Mouse (Mus musculus) MEL (cell line): ENCODE measurements around the gene Hfe2. TPM values are rescaled to one million over a fixed set of nuclear protein-coding genes. Genes with fewer than 3 reads are reported as not detected.

Experiments used
- DNase-seq: peaks from one replicate; pipeline ENCODE4 v3.0.0; 2011; ENCODE audit warnings: low read depth, low spot score
- H3K27ac ChIP-seq: 2 replicates; pipeline ENCODE4 v1.5.1; 2012; ENCODE audit warnings: low read depth, mild to moderate bottlenecking, control low read depth, low read length, moderate library complexity; ENCODE audit not compliant: control insufficient read depth
- H3K27me3 ChIP-seq, 2 experiments: fragments of 150-350 bp in 1 of 2; sonication (generic) in 1 of 2; 2 replicates each; pipeline ENCODE4 v1.6.1; 2012; ENCODE audit warnings: low read length in 2 of 2, mild to moderate bottlenecking in 2 of 2, improper control_type of control experiment in 1 of 2, moderate library complexity in 1 of 2; ENCODE audit not compliant: insufficient read depth in 2 of 2, control insufficient read depth in 1 of 2
- H3K36me3 ChIP-seq, 2 experiments: 2 replicates each; pipeline ENCODE4 v1.6.1; 2012 to 2014; ENCODE audit warnings: low read length in 2 of 2, improper control_type of control experiment in 1 of 2, inconsistent platforms in 1 of 2, mild to moderate bottlenecking in 1 of 2; ENCODE audit not compliant: insufficient read depth in 2 of 2, control insufficient read depth in 1 of 2
- H3K4me1 ChIP-seq, 2 experiments: fragments of 150-350 bp in 1 of 2; sonication (generic) in 1 of 2; 2 replicates each; pipeline ENCODE4 v1.6.1; 2012; ENCODE audit warnings: low read length in 2 of 2, improper control_type of control experiment in 1 of 2, mild to moderate bottlenecking in 1 of 2; ENCODE audit not compliant: insufficient read depth in 2 of 2, control insufficient read depth in 1 of 2
- H3K4me3 ChIP-seq, 2 experiments: fragments of 150-350 bp in 1 of 2; sonication (generic) in 1 of 2; 2 replicates each; pipeline ENCODE4 v1.5.1; 2012; ENCODE audit warnings: low read depth in 2 of 2, low read length in 2 of 2, mild to moderate bottlenecking in 2 of 2, moderate library complexity in 2 of 2, control low read depth in 1 of 2, improper control_type of control experiment in 1 of 2; ENCODE audit not compliant: control insufficient read depth in 1 of 2, insufficient read depth in 1 of 2
- H3K79me2 ChIP-seq: 2 replicates; pipeline ENCODE4 v1.6.1; 2012; ENCODE audit warnings: mild to moderate bottlenecking, low read length, moderate library complexity; ENCODE audit not compliant: control insufficient read depth, poor library complexity, insufficient read depth
- H3K9ac ChIP-seq: 2 replicates; pipeline ENCODE4 v1.6.1; 2012; ENCODE audit warnings: low read depth, mild to moderate bottlenecking, control low read depth, low read length, moderate library complexity; ENCODE audit not compliant: control insufficient read depth, poor library complexity, severe bottlenecking
- H3K9me3 ChIP-seq: fragments of 150-350 bp; sonication (generic); replicated peaks from 2 replicates; pipeline ENCODE4 v1.6.1; 2012; ENCODE audit warnings: mild to moderate bottlenecking, low read length, improper control_type of control experiment, moderate library complexity; ENCODE audit not compliant: insufficient read depth
- CHD1 ChIP-seq: IDR thresholded peaks from 2 replicates; pipeline ENCODE4 v1.6.1; 2012; ENCODE audit warnings: low read depth, mild to moderate bottlenecking, inconsistent platforms, low read length, improper control_type of control experiment
- CTCF ChIP-seq, 3 experiments: IDR thresholded peaks in 2 of 3; conservative IDR thresholded peaks in 1 of 3; 2 replicates each; pipeline ENCODE4 v1.5.1; 2011 to 2012; ENCODE audit warnings: low read length in 3 of 3, low read depth in 2 of 3, mild to moderate bottlenecking in 2 of 3, improper control_type of control experiment in 1 of 3, inconsistent platforms in 1 of 3, mixed read lengths in 1 of 3, moderate library complexity in 1 of 3; ENCODE audit not compliant: control insufficient read depth in 1 of 3, insufficient read depth in 1 of 3, poor library complexity in 1 of 3, severe bottlenecking in 1 of 3
- E2F4 ChIP-seq: IDR thresholded peaks from 2 replicates; pipeline ENCODE4 v1.6.1; 2011; ENCODE audit warnings: low read depth, low read length, improper control_type of control experiment, borderline replicate concordance
- ELF1 ChIP-seq: IDR thresholded peaks from 2 replicates; pipeline ENCODE4 v1.6.1; 2014; ENCODE audit warnings: low read depth, mild to moderate bottlenecking, inconsistent platforms, low read length, improper control_type of control experiment, moderate library complexity
- HCFC1 ChIP-seq: IDR thresholded peaks from 2 replicates; pipeline ENCODE4 v1.6.1; 2012; ENCODE audit warnings: low read depth, mild to moderate bottlenecking, inconsistent platforms, low read length, improper control_type of control experiment, moderate library complexity
- JUND ChIP-seq: IDR thresholded peaks from 2 replicates; pipeline ENCODE4 v1.6.1; 2011; ENCODE audit warnings: low read depth, mild to moderate bottlenecking, improper control_type of control experiment, low read length
- KAT2A ChIP-seq: conservative IDR thresholded peaks from 2 replicates; pipeline ENCODE4 v1.6.1; 2012; ENCODE audit warnings: low read depth, low read length, improper control_type of control experiment, inconsistent platforms
- MAFK ChIP-seq: IDR thresholded peaks from 2 replicates; pipeline ENCODE4 v1.6.1; 2011; ENCODE audit warnings: low read depth, mild to moderate bottlenecking, low read length, improper control_type of control experiment, borderline replicate concordance
- MAX ChIP-seq: IDR thresholded peaks from 2 replicates; pipeline ENCODE4 v1.6.1; 2011; ENCODE audit warnings: low read length, improper control_type of control experiment
- MEF2A ChIP-seq: IDR thresholded peaks from 2 replicates; pipeline ENCODE4 v1.6.1; 2014; ENCODE audit warnings: low read depth, mild to moderate bottlenecking, inconsistent platforms, low read length, improper control_type of control experiment; ENCODE audit not compliant: poor library complexity, insufficient replicate concordance, severe bottlenecking; ENCODE audit errors: extremely low read depth
- MXI1 ChIP-seq: IDR thresholded peaks from 2 replicates; pipeline ENCODE4 v1.6.1; 2011; ENCODE audit warnings: mild to moderate bottlenecking, low read depth, low read length, improper control_type of control experiment
- NRF1 ChIP-seq: IDR thresholded peaks from 2 replicates; pipeline ENCODE4 v1.6.1; 2014; ENCODE audit warnings: low read depth, mild to moderate bottlenecking, inconsistent platforms, low read length, improper control_type of control experiment, moderate library complexity; ENCODE audit not compliant: poor library complexity, insufficient read depth, severe bottlenecking
- POLR2A ChIP-seq, 2 experiments: IDR thresholded peaks; 2 replicates each; pipeline ENCODE4 v1.6.1; 2011 to 2012; ENCODE audit warnings: low read length in 2 of 2, mild to moderate bottlenecking in 2 of 2, control low read depth in 1 of 2, improper control_type of control experiment in 1 of 2, low read depth in 1 of 2, moderate library complexity in 1 of 2; ENCODE audit not compliant: control insufficient read depth in 1 of 2, insufficient read depth in 1 of 2, poor library complexity in 1 of 2
- RAD21 ChIP-seq: IDR thresholded peaks from 2 replicates; pipeline ENCODE4 v1.6.1; 2011; ENCODE audit warnings: mild to moderate bottlenecking, low read depth, low read length, improper control_type of control experiment
- SIN3A ChIP-seq: IDR thresholded peaks from 2 replicates; pipeline ENCODE4 v1.6.1; 2012; ENCODE audit warnings: low read length, improper control_type of control experiment, inconsistent platforms
- SMC3 ChIP-seq: IDR thresholded peaks from 2 replicates; pipeline ENCODE4 v1.6.1; 2011; ENCODE audit warnings: low read depth, low read length, improper control_type of control experiment
- TAL1 ChIP-seq: IDR thresholded peaks from 2 replicates; pipeline ENCODE4 v1.6.1; 2012; ENCODE audit warnings: mild to moderate bottlenecking, inconsistent platforms, low read length, moderate library complexity, mixed read lengths
- TBP ChIP-seq: IDR thresholded peaks from 2 replicates; pipeline ENCODE4 v1.8.0; 2011; ENCODE audit warnings: low read depth, low read length, improper control_type of control experiment
- USF2 ChIP-seq, 2 experiments: IDR thresholded peaks; 2 replicates each; pipeline ENCODE4 v1.6.1; 2011 to 2012; ENCODE audit warnings: improper control_type of control experiment in 2 of 2, low read length in 2 of 2, borderline replicate concordance in 1 of 2, inconsistent platforms in 1 of 2, low read depth in 1 of 2, mild to moderate bottlenecking in 1 of 2; ENCODE audit not compliant: insufficient read depth in 1 of 2
- ZC3H11A ChIP-seq: IDR thresholded peaks from 2 replicates; pipeline ENCODE4 v1.6.1; 2012; ENCODE audit warnings: low read depth, mild to moderate bottlenecking, inconsistent platforms, low read length, improper control_type of control experiment
- ZMIZ1 ChIP-seq: IDR thresholded peaks from 2 replicates; pipeline ENCODE4 v1.6.1; 2012; ENCODE audit warnings: low read depth, mild to moderate bottlenecking, inconsistent platforms, low read length, improper control_type of control experiment, moderate library complexity
- polyA plus RNA-seq, 2 experiments: library from polyadenylated mRNA; stranded (reverse) in 1 of 2; unstranded in 1 of 2; fragments of >175 nt in 1 of 2; fragments of >200 nt in 1 of 2; gene quantifications; 2 replicates each; pipeline versions ENCODE4 v1.2.1 to v1.2.4; 2012; ENCODE audit warnings: low replicate concordance in 2 of 2, low read depth in 1 of 2; ENCODE audit not compliant: insufficient read length in 2 of 2, insufficient read depth in 1 of 2, missing spikeins in 1 of 2
- total RNA-seq: library from RNA; depleted of rRNA; stranded (reverse); fragments of 300-350 nt; gene quantifications from 2 replicates; pipeline ENCODE4 v1.2.3, GENCODE M21; 2012

Gene Hfe2
- total and polyA plus RNA-seq, 3 experiments = not detected

- Histone ChIP-seq H3K4me3 (no peak overlapping the region), H3K4me1 (peaks cover 20 to 34% of the 10 kb centered on the region in 2 experiments), H3K9me3 (no peaks in the 10 kb centered on the region), H3K27me3 (no peaks in the 10 kb centered on the region), H3K9ac (no peak overlapping the region), H3K27ac (no peak overlapping the region), H3K79me2 (peaks cover 2% of the 10 kb centered on the region; the same call in 1 of the 2 replicates), H3K36me3 (peaks cover 0 to 24% of the 10 kb centered on the region in 2 experiments; a peak in 2 of 4 replicates)
- TF ChIP-seq MXI1 (no peak), NRF1 (no peak), RAD21 (no peak), TAL1 (no peak), USF2 (IDR thresholded peaks at IDR 0.05; ENCODE audit: borderline replicate concordance in 1 of 2, insufficient read depth in 1 of 2, low read depth in 1 of 2, low read length in 2 of 2) (no peak), KAT2A (no peak), E2F4 (no peak), CTCF (IDR thresholded peaks at IDR 0.05 in 2 of 3, conservative IDR thresholded peaks at IDR 0.05 in 1 of 3; ENCODE audit: control insufficient read depth in 1 of 3, insufficient read depth in 1 of 3, low read depth in 2 of 3, low read length in 3 of 3, poor library complexity in 1 of 3, severe bottlenecking in 1 of 3) (no peak), ZMIZ1 (no peak), POLR2A (IDR thresholded peaks at IDR 0.05; ENCODE audit: control insufficient read depth in 1 of 2, insufficient read depth in 1 of 2, low read depth in 1 of 2, low read length in 2 of 2, poor library complexity in 1 of 2) (no peak), TBP (no peak), CHD1 (no peak), HCFC1 (no peak), MAFK (no peak), ELF1 (no peak), MAX (no peak), SMC3 (no peak), SIN3A (no peak), MEF2A (no peak), JUND (no peak)
- DNase-seq = no peak
Observed at GRCm38 (mm10) chr3:96566661-96567450, 41.9 kb downstream of the Hfe2 start.

DNA sequence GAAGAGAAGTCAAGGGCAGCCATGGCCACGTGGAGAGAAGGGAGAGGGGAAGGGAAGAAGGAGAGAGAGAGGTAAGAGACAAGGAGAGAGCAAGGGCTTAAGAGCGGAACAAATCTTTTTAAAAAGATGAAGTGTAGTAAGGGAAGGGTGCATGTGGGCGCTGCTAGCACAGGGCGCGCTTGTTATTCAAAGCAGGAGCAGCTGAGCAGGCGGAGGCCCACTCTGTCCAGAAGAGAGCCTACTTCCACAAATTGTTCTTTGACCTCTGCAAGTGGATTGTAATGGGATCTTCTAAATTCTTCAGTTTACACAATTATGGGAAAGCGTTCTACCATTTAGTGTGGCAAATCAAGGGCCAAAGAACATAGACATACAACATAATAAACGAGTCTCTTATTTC lies 43.6 kb downstream of the Hfe2 start:
- TF ChIP-seq ELF1 (no peak), E2F4 (no peak), ZC3H11A (no peak)
- Histone ChIP-seq H3K4me3 (no peak overlapping the region), H3K36me3 (peaks cover 0 to 24% of the 10 kb centered on the region in 2 experiments; a peak in 2 of 4 replicates), H3K9me3 (no peaks in the 10 kb centered on the region), H3K27me3 (no peaks in the 10 kb centered on the region), H3K27ac (no peak overlapping the region), H3K79me2 (no peaks in the 10 kb centered on the region; the same call in 1 of the 2 replicates), H3K4me1 (peaks cover 21 to 35% of the 10 kb centered on the region in 2 experiments), H3K9ac (no peak overlapping the region)
- no peak for DNase-seq
